Mouse (Mus musculus) gastrocnemius, adult 8-10 months (tissue): ENCODE measurements around the gene Ccr8. TPM values are rescaled to one million over a fixed set of nuclear protein-coding genes. Genes with fewer than 3 reads are reported as not detected.
"Not testable (repeated sequence)": the region's sequence is repeated elsewhere in the genome, so short reads cannot be mapped to it uniquely, and the experiment has no call there.

Experiments used
- DNase-seq, 2 experiments: peaks; one replicate each; pipeline ENCODE4 v3.0.0; 2022; ENCODE audit warnings: low spot score in 2 of 2
- total RNA-seq, 4 experiments: library from RNA; stranded (reverse); gene quantifications; 2 replicates each; pipeline ENCODE4 v1.2.4; 2022

Ccr8 gene
- total RNA-seq, 4 experiments from 2014 or later = not detected

DNA sequence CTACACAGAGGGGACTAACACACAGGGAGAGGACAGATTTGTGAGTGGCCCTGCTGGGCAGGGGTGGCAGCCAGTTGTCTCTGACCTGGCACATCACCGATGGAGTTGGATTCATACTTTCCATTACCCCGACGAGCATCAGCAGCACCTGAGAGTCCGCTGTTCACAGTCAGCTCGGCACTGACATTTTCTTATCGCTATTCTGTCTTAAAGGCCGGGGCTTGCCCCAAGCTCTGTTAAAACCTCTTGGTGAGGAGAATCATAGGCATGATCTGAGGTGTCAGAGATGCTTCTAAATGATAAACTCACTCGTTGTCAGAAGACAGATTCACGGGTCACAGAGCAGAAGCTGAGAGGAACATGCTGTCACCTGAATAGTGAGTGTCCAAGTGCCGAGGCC, 828 bp upstream of the Ccr8 start:
- DNase-seq = no peak

DNA sequence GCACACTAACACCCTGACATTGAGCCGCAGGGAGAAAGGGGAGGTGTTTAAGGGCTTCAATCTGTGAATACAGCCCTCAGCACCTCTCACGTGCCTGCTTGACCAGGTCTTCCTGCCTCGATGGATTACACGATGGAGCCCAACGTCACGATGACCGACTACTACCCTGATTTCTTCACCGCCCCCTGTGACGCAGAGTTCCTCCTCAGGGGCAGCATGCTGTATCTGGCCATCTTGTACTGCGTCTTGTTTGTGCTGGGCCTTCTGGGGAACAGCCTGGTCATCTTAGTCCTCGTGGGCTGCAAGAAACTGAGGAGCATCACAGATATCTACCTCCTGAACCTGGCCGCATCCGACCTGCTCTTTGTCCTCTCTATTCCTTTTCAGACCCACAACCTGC, 1.8 kb downstream of the Ccr8 start:
- DNase-seq = no peak

DNA sequence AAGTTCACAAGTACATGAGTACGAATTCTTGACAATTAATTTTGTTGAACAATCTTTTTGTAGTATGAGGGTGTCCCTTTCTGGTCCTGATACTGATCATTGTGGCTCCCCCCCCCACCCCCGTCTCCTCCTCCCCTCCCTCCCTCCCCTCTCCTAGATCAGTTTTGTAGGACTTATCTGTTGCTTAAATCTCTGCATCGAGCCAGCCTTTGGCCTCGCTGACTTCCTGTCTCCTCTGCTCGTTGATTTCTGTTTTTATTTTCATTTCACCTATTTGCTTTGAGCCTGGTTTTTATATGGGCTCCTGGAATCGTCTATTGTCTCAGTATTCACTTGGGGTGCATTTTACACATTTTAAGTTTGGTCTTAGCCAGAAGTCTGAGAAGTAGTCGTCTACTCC, 4.0 kb downstream of the Ccr8 start:
- no peak for DNase-seq

DNA sequence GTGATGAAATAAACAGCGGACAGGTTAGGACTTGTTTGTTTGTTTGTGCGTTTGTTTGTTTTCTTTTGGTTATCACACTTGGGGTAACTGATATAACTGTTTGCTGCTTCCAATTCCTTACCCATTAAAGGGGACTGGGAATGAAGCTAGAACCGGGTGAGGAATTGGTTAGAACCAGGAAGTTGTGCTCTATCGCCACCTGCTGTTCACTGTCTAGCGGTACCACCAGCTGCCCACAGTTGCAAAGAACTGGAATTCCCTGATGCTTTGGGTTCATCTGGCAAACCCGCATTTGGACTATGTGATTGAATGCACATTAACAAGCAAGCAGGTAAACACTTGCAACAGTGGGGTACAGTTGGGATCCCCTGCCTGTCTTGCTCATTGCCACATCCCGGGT, 6.8 kb downstream of the Ccr8 start:
- peak in 1 of 2 experiments; percentile 22 for DNase-seq

DNA sequence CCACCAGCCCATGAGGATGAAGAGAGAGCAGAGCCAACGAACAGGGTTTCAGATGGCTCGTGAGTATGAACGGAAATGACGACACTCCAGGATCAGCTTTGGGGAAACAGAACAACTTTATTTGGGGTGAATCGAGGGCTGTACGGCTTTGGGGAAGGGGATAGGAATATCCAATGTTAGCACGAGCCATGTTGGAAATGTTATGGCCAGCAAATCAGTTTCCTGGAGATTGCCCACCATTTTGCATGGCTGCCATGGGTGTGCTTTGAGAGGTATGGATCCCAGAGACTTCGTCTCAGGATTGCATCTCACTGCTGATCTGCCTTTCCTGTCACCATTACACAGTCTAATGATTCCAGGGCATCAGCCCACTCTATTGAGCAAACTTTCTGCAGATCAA, 7.4 kb downstream of the Ccr8 start:
- DNase-seq = no peak

DNA sequence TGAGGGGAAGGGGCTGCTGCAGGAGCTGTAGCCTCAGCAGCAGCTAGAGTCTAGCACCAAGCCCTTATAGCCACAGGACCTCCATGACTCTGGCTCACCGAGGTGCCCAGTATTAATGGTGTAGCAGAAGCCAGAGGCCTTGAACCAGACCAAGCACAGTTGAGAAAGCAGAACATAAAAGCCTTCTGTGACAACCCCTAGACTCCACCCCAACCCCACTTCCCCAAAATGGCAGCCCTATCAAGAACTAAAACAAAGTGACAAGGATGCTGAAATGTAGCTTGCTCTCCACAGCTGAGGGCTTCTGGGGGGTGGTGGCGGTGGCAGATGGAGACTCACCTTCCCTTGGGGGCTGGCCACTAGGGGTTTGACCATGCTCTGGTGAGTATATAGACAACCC, 9.3 kb downstream of the Ccr8 start:
- no peak for DNase-seq

DNA sequence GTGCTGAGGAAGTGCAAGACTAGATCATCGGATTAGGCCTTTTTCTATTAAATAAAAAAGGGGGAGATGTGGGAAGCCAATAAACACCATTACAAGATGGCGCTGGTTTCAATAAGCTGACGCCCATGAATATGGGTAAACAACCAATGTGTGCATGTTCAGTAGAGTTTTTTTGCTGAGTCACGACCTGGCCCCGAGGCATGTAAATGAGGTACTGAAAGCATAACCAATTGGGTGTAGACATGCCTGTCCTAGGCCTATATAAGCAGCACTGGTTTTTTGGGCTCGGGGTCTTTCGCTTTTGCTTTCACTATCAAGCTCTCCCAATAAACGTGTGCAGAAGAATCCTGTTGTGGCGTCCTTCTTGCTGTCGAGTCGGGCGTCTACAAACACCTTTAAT, 17.0 kb downstream of the Ccr8 start:
- DNase-seq = not testable (repeated sequence)

DNA sequence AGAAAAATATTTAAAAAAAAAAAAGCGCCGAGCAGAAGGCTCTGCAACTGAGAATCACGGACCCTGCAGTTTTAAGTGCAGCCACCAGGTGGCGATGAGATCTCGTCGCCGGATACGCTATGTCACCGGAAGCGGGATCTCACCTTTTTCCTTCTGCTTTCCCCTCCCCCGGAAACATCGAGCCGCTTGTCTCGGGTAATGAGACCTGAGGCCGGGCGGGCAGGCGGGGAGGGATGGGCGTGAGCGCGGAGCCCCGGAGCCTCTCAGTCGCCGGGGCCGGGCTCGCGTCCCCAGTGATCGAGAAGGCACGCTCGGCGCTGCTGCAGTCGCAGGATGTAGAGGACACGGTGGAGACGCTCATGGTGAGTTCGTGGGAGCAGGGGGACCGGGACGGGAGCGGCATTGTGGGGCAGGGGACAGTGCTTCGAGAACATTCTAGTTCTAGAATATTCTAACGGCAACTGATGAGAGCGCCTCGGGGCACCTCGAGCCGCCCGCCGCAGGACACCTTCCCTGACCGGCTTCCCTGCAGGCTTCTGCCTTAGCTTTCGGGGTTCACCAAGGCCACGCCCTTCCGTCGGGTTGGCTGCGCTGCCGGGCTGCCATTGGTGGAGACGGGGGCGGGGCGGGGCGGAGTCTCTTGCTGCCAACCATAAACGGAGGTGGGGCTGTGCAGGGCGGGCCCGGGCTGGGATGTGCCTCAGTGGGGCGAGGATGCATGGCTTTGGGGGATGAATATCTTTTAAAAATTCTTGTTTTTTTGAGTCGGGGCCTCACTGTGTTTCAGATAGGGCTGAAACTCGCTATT, 18.5 kb downstream of the Ccr8 start, which contains the start of gene Slc25a38:
Slc25a38 (plus strand) TSS at position 164 of the 808 bp plus-strand sequence.
- DNase-seq = peak; percentile 94

DNA sequence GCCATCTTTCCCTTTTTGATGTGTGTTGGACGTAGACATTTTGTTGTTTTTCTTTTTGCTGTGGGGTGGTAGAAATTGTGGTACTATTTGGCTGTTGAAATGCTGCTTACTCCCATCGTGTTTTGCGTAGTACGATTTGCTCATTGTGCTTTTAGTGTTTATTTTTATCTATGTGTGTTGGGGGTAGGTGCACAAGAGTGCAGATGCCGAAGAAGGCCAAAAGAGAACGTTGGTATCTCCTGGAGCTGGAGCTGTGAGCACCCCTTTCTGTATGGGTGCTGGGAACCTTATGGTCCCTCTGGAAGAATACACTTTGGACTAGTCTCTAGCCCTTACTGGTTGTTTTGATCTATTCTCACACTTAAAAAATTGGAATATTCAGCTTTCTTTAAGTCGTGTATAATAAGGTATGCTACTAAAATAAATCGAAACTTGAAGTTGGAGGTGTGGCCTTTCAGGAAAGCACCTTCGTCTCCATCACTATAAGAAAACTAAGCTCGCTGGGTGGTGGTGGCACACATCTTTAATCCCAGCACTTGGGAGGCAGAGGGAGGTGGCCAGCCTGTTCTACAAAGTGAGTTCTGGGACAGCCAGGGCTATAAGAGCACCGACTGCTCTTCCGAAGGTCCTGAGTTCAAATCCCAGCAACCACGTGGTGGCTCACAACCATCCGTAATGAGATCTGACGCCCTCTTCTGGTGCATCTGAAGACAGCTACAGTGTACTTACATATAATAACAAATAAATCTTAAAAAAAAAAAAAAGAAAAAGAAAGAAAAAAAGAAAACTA, 19.4 kb downstream of the Ccr8 start:
- no peak for DNase-seq

DNA sequence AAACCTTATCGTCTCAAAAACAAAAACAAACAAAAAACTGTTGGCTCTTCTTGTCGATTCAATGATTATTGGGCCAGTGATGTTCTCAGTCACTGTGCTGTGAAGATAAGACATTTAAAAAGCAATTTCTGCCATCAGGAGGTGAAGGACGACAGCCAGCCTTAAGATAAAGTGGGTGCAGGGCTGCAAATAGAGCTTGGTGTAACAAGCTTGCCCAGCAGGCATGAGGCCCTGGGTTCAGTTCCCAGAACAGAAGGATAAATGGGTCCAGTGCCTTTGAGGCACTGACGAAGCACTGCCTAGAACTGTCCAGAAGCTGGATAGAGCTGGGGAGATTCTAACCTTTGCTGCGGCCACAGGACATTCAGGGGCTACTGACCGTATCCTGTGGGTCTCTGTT, 20.6 kb downstream of the Ccr8 start:
- DNase-seq = no peak

DNA sequence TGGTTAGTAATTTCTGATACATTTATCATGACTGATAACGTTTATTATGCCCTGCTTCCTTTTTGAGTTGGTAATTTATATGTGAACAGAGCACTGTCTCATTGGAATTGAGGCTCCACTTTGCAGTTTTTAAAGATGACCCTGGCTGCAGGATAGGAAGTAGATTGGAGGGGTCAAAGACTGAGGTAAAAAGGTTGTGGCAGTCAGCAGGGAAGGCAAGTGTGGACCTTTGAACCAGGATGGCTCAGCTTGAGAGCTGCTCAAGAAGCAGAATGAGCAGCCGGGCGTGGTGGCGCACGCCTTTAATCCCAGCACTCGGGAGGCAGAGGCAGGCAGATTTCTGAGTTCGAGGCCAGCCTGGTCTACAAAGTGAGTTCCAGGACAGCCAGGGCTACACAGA, 21.5 kb downstream of the Ccr8 start:
- no peak for DNase-seq

DNA sequence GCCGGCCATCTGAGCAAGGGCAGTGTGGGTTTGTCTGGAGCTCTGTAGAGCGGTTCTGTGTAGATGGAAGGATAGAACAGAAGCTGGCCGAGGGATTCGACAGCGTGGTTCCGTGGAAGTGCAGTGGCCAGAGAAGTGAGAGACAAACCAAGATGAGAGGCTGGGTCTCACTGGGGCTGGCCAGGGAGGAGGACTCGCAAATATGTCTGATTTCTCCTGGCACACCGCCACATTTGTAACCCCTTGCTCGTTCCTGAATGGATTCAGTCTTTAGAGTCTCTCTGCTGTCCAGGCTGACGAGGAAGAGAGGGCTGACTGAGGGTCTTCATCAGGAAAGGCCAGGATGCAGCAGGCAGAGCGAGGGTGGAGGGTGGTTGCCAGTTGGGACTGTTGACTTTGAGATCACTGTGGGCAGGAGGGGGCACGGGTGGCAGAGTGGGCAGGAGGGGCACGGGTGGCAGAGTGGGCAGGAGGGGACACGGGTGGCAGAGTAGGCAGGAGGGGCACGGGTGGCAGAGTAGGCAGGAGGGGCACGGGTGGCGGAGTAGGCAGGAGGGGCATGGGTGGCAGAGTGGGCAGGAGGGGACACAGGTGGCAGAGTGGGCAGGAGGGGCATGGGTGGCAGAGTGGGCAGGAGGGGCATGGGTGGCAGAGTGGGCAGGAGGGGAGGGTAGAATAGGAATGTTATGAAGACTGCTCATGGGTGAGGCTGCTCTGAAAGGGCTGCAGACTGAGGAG, 22.3 kb downstream of the Ccr8 start:
- DNase-seq = no peak

DNA sequence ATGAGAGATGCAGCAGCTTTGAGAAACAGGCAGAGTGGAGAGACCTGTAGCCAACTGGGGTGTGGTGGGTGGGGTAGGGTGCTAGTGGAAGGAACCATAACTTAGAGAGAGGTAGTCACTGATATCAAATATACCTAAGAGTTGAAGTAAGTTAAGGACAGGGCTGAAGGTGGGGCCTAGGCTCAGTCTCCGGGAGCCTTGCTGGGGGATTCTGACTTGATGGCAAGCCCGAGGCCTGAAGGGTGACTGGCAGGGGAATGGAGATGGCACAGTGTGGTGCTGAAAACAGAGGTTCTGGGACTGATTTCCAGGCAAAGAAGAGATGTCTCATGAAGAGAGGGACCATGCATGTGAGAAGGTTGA, 22.9 kb downstream of the Ccr8 start:
- DNase-seq = no peak

DNA sequence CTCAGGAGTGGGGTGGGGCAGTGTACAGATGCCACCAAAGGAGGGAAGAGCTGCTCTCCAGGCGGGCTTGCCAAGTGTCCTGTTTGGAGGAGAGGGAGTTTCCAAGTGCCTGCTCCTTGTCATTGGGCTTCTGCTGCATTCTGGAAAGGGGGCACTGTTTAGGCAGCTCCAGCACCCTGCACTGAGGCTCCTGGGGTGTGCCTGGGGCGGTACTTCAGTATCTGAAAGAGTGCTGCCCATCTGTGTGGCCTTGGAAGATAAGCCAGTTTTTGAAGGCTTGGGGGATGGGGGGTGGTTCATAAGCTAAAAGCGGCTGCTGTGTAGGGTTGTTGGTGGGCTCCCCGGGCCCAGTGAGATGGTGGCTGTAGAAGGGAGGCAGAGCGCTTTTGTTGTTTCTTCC, 23.7 kb downstream of the Ccr8 start:
- DNase-seq = no peak

DNA sequence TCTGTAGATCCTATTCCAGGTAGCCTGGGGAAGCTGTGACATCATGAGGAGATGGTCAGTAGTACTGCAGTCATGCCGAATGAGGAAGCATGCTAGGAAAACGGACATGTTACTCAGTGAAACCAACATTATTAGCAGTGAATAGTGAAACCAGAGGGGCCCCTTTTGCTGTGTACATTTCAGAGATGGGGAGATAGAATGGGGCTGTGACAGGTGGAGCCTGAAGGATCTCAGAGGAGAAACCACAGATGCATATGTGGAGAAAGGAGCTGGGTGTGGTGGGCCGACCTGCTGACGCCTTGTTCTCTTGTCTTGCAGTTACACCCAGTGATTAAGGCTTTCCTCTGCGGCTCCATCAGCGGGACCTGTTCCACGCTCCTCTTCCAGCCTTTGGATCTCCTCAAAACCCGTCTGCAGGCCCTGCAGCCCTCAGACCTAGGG, 24.3 kb downstream of the Ccr8 start:
- DNase-seq = no peak

DNA sequence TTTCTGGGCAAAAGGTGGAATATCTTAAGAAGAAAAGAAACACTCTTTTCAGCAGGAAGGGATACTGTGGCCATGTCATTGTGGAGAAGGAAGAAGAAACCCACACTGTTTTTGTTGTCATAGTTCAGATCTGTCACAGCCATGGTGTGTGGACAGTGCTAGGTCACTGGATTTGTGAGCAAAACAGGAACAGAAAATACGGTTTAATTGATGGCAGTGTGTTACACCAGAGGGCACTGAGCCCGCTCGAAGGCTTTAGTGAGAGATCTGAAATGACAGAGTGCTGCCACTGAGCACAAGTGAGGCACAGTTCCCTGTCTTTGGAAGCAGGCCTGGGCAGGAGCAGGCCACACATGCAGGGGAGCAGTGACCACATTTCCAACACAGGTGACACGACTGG, 26.3 kb downstream of the Ccr8 start:
- no peak for DNase-seq

DNA sequence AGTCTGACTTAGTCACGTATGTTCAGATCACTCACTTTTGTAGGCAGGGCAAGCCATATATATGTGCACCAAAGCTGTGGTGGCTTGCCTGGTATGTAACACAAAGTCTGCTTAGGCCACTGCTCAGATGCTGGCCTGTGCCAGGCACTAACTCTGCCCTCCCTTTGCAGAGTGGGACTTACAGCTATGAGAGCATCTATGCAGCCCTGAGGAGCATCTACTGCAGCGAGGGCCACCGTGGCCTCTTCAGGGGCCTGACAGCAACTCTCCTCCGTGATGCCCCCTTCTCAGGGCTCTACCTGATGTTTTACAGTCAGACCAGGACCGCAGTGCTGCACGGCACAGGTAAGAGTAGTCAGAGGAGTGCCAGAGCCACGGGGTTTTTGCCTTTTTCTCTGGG, 28.6 kb downstream of the Ccr8 start:
- no peak for DNase-seq

DNA sequence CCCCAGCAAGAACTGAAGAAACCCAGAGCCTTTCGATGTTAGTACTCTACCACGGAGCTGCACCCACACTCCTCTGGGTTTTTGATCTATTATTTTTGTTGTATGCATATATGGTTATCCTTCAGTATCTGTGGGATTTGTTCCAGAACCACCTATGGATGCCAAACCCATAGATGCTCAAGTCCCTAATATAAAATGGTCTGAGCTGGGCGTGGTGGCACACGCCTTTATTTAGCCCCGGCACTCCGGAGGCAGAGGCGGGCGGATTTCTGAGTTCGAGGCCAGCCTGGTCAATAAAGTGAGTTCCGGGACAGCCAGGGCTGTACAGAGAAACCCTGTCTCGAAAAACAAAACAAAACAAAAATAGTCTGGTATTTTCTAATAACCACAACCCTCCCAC, 35.0 kb downstream of the Ccr8 start:
- DNase-seq = no peak

DNA sequence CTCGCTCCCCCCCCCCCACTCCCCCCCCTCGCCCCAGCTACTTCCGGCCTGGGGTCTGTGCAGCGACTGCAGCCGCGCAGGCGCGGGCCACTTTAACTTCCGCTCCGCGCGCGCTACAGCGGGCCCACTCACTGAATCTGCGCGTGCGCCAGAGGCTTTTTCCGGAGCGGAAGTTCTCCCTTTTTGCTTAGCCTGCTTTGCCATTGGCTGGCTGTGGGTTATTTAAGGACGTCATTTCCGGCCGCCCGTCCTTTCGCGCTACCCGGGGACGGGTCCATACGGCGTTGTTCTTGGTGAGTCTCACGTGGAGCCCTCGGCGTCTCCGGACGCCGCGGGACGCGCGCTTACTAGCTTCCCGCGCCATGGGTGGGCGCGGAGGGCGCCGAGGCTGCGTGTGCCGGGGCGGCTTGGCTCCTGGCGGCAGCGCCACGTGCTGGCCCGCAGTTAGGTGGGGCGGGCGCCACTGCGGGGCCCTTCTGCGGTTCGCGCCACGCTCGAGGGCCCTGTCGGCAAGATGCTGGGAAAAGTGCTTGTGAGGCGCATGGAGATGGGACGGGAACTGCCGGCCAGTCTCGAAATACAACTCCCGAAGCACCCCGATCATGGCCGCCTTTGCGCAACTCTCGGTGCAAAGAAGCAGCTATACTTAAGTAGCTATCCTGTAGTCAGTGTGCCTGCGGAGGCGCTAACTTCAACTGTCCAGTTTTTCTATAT, 35.8 kb downstream of the Ccr8 start, which contains the start of gene Rpsa:
Rpsa (plus strand) TSS at position 152 of the 714 bp plus-strand sequence.
- peak; percentile 85 to 94 for DNase-seq

DNA sequence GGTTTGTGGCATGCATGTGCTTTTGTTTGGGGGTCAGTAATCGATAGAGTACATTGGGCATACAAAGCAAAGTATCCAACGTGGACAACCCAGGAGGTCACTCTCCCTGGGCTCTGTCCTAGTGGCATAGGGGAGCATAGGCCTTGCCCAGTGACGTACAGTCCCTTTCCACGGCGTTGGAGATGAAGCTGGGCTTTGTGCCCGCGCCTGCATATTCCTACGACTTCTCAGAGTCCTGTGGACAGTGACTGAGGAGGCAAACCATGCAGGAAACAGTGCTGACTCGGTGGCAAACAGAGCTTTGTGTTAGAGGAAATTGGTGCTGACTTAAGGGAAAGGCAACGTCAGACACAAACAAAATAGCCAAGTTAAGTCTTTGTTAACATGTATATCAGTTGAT, 37.4 kb downstream of the Ccr8 start:
- no peak for DNase-seq

DNA sequence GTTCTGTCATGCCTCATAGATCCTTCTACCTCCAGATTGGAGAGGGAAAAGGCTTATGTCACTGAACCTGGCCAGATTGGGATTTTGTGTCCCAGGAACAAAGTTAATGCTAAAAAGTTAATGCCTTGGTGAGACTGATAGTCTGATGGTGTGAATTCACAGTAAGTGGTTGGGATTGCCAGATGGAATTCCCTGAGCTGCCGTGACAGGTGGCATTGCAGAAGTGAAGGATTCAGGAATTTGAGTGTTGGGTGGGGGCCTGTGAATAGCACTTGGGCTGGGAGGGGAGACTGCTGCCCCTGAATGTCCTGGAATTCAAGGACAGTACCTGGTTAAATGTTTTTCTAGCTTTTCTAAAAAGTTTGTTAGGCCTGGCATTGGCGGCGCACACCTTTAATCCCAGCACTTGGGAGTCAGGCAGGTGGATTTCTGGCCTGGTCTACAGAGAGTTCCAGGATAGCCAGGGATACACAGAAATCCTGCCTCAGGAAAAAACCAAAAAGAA, 39.9 kb downstream of the Ccr8 start:
- no peak for DNase-seq
